In the genomic region with DNA sequence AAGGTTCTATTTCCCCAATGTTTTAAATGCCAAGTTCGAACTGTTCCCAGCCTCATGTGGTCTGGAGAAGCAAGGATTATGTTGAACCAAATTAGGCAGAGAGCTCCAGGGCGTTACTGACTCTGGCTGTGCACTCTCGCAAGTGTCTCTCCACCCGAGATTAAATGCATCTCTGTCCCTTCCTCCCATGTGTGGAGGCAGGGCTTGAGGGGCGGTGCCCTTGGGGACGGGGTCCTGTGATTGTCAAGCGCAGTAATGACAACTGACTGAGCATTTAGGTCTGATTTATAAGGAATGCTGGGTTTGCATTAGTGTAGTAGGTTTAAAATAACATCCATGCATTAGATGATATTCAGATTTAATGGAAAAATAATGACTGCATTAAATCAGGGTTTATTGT, we compare ENCODE assay signal across 18 mouse cellular contexts.
DNase-seq lines count a peak whose midpoint lies in the region; ATAC-seq and TF ChIP-seq lines count a peak whose summit lies in the region.
"Had no signal": no experiment of that assay in that cellular context is flagged by ENCODE, and none has a peak within 500 bp of the region (broad histone marks: within the 10 kb centered on the region; RNA-seq: fewer than 3 reads in every experiment).

No protein-coding gene starts in this region.

- no peak overlapping the region for H3K4me2 ChIP-seq in hindbrain, embryonic 12.5 days (replicated peaks)
- no peak overlapping the region for H3K4me2 ChIP-seq in hindbrain, embryonic 14.5 days (replicated peaks)
- H3K4me2 ChIP-seq: forebrain, embryonic 13.5 days; heart, embryonic 12.5 days had no signal

- TF ChIP-seq POLR2A in testis, adult 2 months (IDR thresholded peaks at IDR 0.05; ENCODE audit: control insufficient read depth, low read depth, low read length), result no peak

- H3K4me1 ChIP-seq in hindbrain, embryonic 12.5 days, result no peaks in the 10 kb centered on the region
- 0 out of 2 replicates have a peak, but pooled peaks cover 3% of the 10 kb centered on the region for H3K4me1 ChIP-seq in hindbrain, embryonic 14.5 days (replicated peaks; ENCODE audit: control insufficient read depth, insufficient read depth, low read length)
- no peaks in the 10 kb centered on the region for H3K4me1 ChIP-seq in testis, adult 2 months (ENCODE audit: control insufficient read depth, insufficient read depth, low read length)
- H3K4me1 ChIP-seq: forebrain, embryonic 13.5 days; heart, embryonic 12.5 days had no signal

- no peak for TF ChIP-seq CTCF in testis, adult 2 months (IDR thresholded peaks at IDR 0.05; ENCODE audit: control insufficient read depth, insufficient read depth, insufficient replicate concordance, low read depth, low read length)

- H3K9ac ChIP-seq in hindbrain, embryonic 12.5 days, result no peak overlapping the region
- no peak overlapping the region for H3K9ac ChIP-seq in hindbrain, embryonic 14.5 days
- H3K9ac ChIP-seq: forebrain, embryonic 13.5 days; forebrain, postnatal 0 days; heart, embryonic 12.5 days had no signal

- peak overlapping the region; percentile 40; the same call in 1 of the 2 replicates for H3K27ac ChIP-seq in hindbrain, embryonic 12.5 days
- no peak overlapping the region for H3K27ac ChIP-seq in hindbrain, embryonic 14.5 days
- H3K27ac ChIP-seq in testis, adult 2 months (ENCODE audit: control insufficient read depth, insufficient read depth, low read depth, low read length), result no peak overlapping the region
- H3K27ac ChIP-seq: embryonic facial prominence, embryonic 10.5 days; forebrain, embryonic 13.5 days had no signal

- H3K36me3 ChIP-seq in hindbrain, embryonic 12.5 days, result no peaks in the 10 kb centered on the region
- no peaks in the 10 kb centered on the region for H3K36me3 ChIP-seq in hindbrain, embryonic 14.5 days (replicated peaks; ENCODE audit: control insufficient read depth, insufficient read depth)
- H3K36me3 ChIP-seq in testis, adult 2 months (ENCODE audit: control insufficient read depth, insufficient read depth, low read length), result no peaks in the 10 kb centered on the region
- H3K36me3 ChIP-seq: embryonic facial prominence, embryonic 10.5 days; G1E; heart, embryonic 12.5 days had no signal

- no peaks in the 10 kb centered on the region for H3K27me3 ChIP-seq in hindbrain, embryonic 12.5 days
- no peaks in the 10 kb centered on the region for H3K27me3 ChIP-seq in hindbrain, embryonic 14.5 days (ENCODE audit: control insufficient read depth, insufficient read depth, low read length)
- H3K27me3 ChIP-seq in testis, adult 2 months (ENCODE audit: control insufficient read depth, insufficient read depth, low read length), result no peaks in the 10 kb centered on the region
- H3K27me3 ChIP-seq: forebrain, embryonic 13.5 days; heart, embryonic 12.5 days had no signal

- no peak overlapping the region for H3K4me3 ChIP-seq in hindbrain, embryonic 12.5 days
- no peak overlapping the region for H3K4me3 ChIP-seq in hindbrain, embryonic 14.5 days (replicated peaks; ENCODE audit: low read length)
- peak overlapping the region; percentile 4; the same call in 1 of the 2 replicates for H3K4me3 ChIP-seq in testis, adult 2 months (ENCODE audit: control insufficient read depth, low read depth, low read length)
- H3K4me3 ChIP-seq: embryonic facial prominence, embryonic 10.5 days; forebrain, embryonic 13.5 days; heart, embryonic 12.5 days had no signal

- DNase-seq in cerebellum, adult 9-10 months, result peak; percentile 4
- no peak for DNase-seq in cerebellum, postnatal 36 days
- DNase-seq in hindbrain, embryonic 14.5 days (ENCODE audit: low spot score), result no peak
- no peak for DNase-seq in testis, postnatal 14 days (ENCODE audit: low spot score)
- no peak for DNase-seq in kidney, postnatal 4 days
- DNase-seq: B cell, adult 2 months; cerebellum, adult 11-12 months; forebrain, postnatal 0 days; gastrocnemius, postnatal 14 days; kidney, adult 11 months had no signal

- WGBS in hindbrain, embryonic 12.5 days, result 62% methylated on average over 7 of the region's 7 CpGs
- 54% methylated on average over 7 of the region's 7 CpGs for WGBS in hindbrain, embryonic 14.5 days

- H3K9me3 ChIP-seq in hindbrain, embryonic 12.5 days (replicated peaks), result no peaks in the 10 kb centered on the region
- no peaks in the 10 kb centered on the region for H3K9me3 ChIP-seq in hindbrain, embryonic 14.5 days (ENCODE audit: control insufficient read depth, low read length)
- H3K9me3 ChIP-seq: forebrain, embryonic 13.5 days had no signal

- no peak for ATAC-seq in hindbrain, embryonic 12.5 days (ENCODE audit: low FRiP score)
- ATAC-seq in hindbrain, embryonic 14.5 days (ENCODE audit: low FRiP score), result no peak
- ATAC-seq: CD4-positive, CD25-positive, alpha-beta regulatory T cell, adult 4 months; forebrain, embryonic 13.5 days; forebrain, postnatal 0 days; hindbrain, embryonic 16.5 days had no signal
